30 mouse cellular contexts compared by ENCODE assay signal in the genomic region with DNA sequence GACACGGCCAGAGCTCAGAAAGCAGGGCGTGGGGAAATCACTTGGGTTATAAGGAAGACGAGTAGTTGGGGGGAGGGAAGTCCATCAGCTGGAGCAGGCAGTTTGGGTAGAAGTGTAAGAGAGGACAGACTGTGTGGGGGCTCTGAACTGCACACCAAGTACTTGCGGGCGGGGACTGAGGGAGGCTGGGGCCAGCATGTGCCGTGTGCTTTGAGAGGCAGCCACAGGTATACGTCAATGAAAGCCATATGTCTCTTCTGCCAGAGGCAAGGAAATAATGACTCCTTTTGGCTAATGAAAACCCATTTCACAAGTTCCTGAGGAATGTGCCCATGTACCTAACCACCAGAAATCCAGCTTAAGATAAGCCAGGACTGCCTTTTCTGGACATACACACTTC. TPM values are rescaled to one million over a fixed set of nuclear protein-coding genes. Genes with fewer than 3 reads are reported as not detected.
A peak's percentile ranks its signal among the peaks of the same experiment; 100 is the strongest.
DNase-seq lines count a peak whose midpoint lies in the region; ATAC-seq and TF ChIP-seq lines count a peak whose summit lies in the region.
"Had no signal": no experiment of that assay in that cellular context is flagged by ENCODE, and none has a peak within 500 bp of the region (broad histone marks: within the 10 kb centered on the region; RNA-seq: fewer than 3 reads in every experiment).

No protein-coding gene starts in this region.

- no peak overlapping the region for H3K4me3 ChIP-seq in midbrain, embryonic 11.5 days (ENCODE audit: low read depth, low read length)
- H3K4me3 ChIP-seq in midbrain, embryonic 14.5 days (replicated peaks; ENCODE audit: low read depth, low read length), result no peak overlapping the region
- no peak overlapping the region for H3K4me3 ChIP-seq in embryonic facial prominence, embryonic 11.5 days (ENCODE audit: low read depth, low read length)
- H3K4me3 ChIP-seq in limb, embryonic 14.5 days (replicated peaks; ENCODE audit: low read length), result no peak overlapping the region
- no peak overlapping the region for H3K4me3 ChIP-seq in forebrain, embryonic 10.5 days
- H3K4me3 ChIP-seq: embryonic facial prominence, embryonic 15.5 days; forebrain, embryonic 15.5 days; heart, adult 2 months; heart, embryonic 13.5 days; hindbrain, embryonic 12.5 days; left cerebral cortex, adult 2 months; liver, embryonic 13.5 days; megakaryocyte, embryonic 14.5 days; midbrain, embryonic 15.5 days; myocyte; neural tube, embryonic 13.5 days had no signal

- H3K9ac ChIP-seq in midbrain, embryonic 11.5 days (ENCODE audit: low read length), result no peak overlapping the region
- H3K9ac ChIP-seq in midbrain, embryonic 14.5 days (replicated peaks; ENCODE audit: low read length), result no peak overlapping the region
- no peak overlapping the region for H3K9ac ChIP-seq in embryonic facial prominence, embryonic 11.5 days (replicated peaks; ENCODE audit: low read length)
- H3K9ac ChIP-seq in limb, embryonic 14.5 days (ENCODE audit: low read depth, low read length, severe bottlenecking), result no peak overlapping the region
- H3K9ac ChIP-seq: embryonic facial prominence, embryonic 15.5 days; forebrain, embryonic 15.5 days; heart, embryonic 13.5 days; hindbrain, embryonic 12.5 days; liver, embryonic 13.5 days; lung, embryonic 14.5 days; midbrain, embryonic 15.5 days; neural tube, embryonic 13.5 days had no signal

- H3K9me3 ChIP-seq in midbrain, embryonic 11.5 days (ENCODE audit: control insufficient read depth, low read length), result no peaks in the 10 kb centered on the region
- no peaks in the 10 kb centered on the region for H3K9me3 ChIP-seq in midbrain, embryonic 14.5 days (ENCODE audit: control insufficient read depth, low read length)
- no peaks in the 10 kb centered on the region for H3K9me3 ChIP-seq in embryonic facial prominence, embryonic 11.5 days (replicated peaks; ENCODE audit: control insufficient read depth, low read length)
- no peaks in the 10 kb centered on the region for H3K9me3 ChIP-seq in limb, embryonic 14.5 days (ENCODE audit: control insufficient read depth, low read length)
- H3K9me3 ChIP-seq in forebrain, embryonic 10.5 days, result no peaks in the 10 kb centered on the region
- H3K9me3 ChIP-seq: embryonic facial prominence, embryonic 15.5 days; forebrain, embryonic 15.5 days; heart, embryonic 13.5 days; hindbrain, embryonic 12.5 days; liver, embryonic 13.5 days; megakaryocyte, embryonic 14.5 days; midbrain, embryonic 15.5 days; neural tube, embryonic 13.5 days had no signal

- intact Hi-C loops in heart, postnatal 25 days (cut with DNase I), result no loop called here

- no peak for TF ChIP-seq POLR2A in limb, embryonic 14.5 days (IDR thresholded peaks at IDR 0.05; ENCODE audit: borderline replicate concordance, extremely low read depth, insufficient read depth, insufficient read length)

- H3K27ac ChIP-seq in midbrain, embryonic 11.5 days (ENCODE audit: low read depth, low read length), result no peak overlapping the region
- no peak overlapping the region for H3K27ac ChIP-seq in midbrain, embryonic 14.5 days (replicated peaks; ENCODE audit: low read depth, low read length)
- H3K27ac ChIP-seq in embryonic facial prominence, embryonic 11.5 days (replicated peaks; ENCODE audit: low read depth, low read length), result no peak overlapping the region
- H3K27ac ChIP-seq in limb, embryonic 14.5 days (replicated peaks; ENCODE audit: low read depth, low read length), result no peak overlapping the region
- no peak overlapping the region for H3K27ac ChIP-seq in forebrain, embryonic 10.5 days
- H3K27ac ChIP-seq: embryonic facial prominence, embryonic 15.5 days; forebrain, embryonic 15.5 days; heart, adult 2 months; heart, embryonic 13.5 days; hindbrain, embryonic 12.5 days; left cerebral cortex, adult 2 months; liver, embryonic 13.5 days; midbrain, embryonic 15.5 days; neural tube, embryonic 13.5 days had no signal

- no peak for ATAC-seq in midbrain, embryonic 11.5 days (ENCODE audit: low FRiP score)
- no peak for ATAC-seq in midbrain, embryonic 14.5 days (ENCODE audit: low FRiP score, low TSS enrichment)
- no peak for ATAC-seq in embryonic facial prominence, embryonic 11.5 days (replicated peaks; ENCODE audit: insufficient number of reproducible peaks, low FRiP score, low TSS enrichment, low read depth)
- ATAC-seq in limb, embryonic 14.5 days (ENCODE audit: low FRiP score, low read depth), result peak; percentile 51; the same call in 1 of the 2 replicates
- ATAC-seq: forebrain, embryonic 15.5 days; midbrain, embryonic 15.5 days had no signal

- H3K27me3 ChIP-seq in midbrain, embryonic 11.5 days (ENCODE audit: control insufficient read depth, insufficient read depth, low read length), result no peaks in the 10 kb centered on the region
- peaks cover 4% of the 10 kb centered on the region; the same call in 1 of the 2 replicates for H3K27me3 ChIP-seq in midbrain, embryonic 14.5 days (ENCODE audit: control insufficient read depth, insufficient read depth, low read length)
- H3K27me3 ChIP-seq in embryonic facial prominence, embryonic 11.5 days (ENCODE audit: control insufficient read depth, insufficient read depth, low read length), result no peaks in the 10 kb centered on the region
- no peaks in the 10 kb centered on the region for H3K27me3 ChIP-seq in limb, embryonic 14.5 days (ENCODE audit: control insufficient read depth, insufficient read depth, low read length)
- H3K27me3 ChIP-seq in forebrain, embryonic 10.5 days (ENCODE audit: poor library complexity, severe bottlenecking), result no peaks in the 10 kb centered on the region
- H3K27me3 ChIP-seq: embryonic facial prominence, embryonic 15.5 days; forebrain, embryonic 15.5 days; heart, embryonic 13.5 days; liver, embryonic 13.5 days had no signal

- H3K4me1 ChIP-seq in midbrain, embryonic 11.5 days (ENCODE audit: control insufficient read depth, insufficient read depth, low read length), result 0 out of 2 replicates have a peak, but pooled peaks cover under 1% of the 10 kb centered on the region
- no peaks in the 10 kb centered on the region for H3K4me1 ChIP-seq in midbrain, embryonic 14.5 days (ENCODE audit: control insufficient read depth, insufficient read depth, low read length)
- H3K4me1 ChIP-seq in embryonic facial prominence, embryonic 11.5 days (ENCODE audit: control insufficient read depth, insufficient read depth, low read length), result no peaks in the 10 kb centered on the region
- peaks cover 16% of the 10 kb centered on the region for H3K4me1 ChIP-seq in limb, embryonic 14.5 days (ENCODE audit: control insufficient read depth, insufficient read depth, low read length)
- H3K4me1 ChIP-seq in forebrain, embryonic 10.5 days, result peaks cover 44% of the 10 kb centered on the region
- H3K4me1 ChIP-seq: embryonic facial prominence, embryonic 15.5 days; forebrain, embryonic 15.5 days; hindbrain, embryonic 12.5 days; liver, embryonic 13.5 days; midbrain, embryonic 15.5 days had no signal

- WGBS in midbrain, embryonic 11.5 days, result 73% methylated on average over 7 of the region's 7 CpGs
- 87% methylated on average over 7 of the region's 7 CpGs for WGBS in midbrain, embryonic 14.5 days
- 37% methylated on average over 7 of the region's 7 CpGs for WGBS in embryonic facial prominence, embryonic 11.5 days
- WGBS in limb, embryonic 14.5 days, result 21% methylated on average over 7 of the region's 7 CpGs
- 83% methylated on average over 7 of the region's 7 CpGs for WGBS in forebrain, embryonic 10.5 days

- no peak overlapping the region for H3K4me2 ChIP-seq in midbrain, embryonic 11.5 days
- no peak overlapping the region for H3K4me2 ChIP-seq in midbrain, embryonic 14.5 days (ENCODE audit: low read length)
- no peak overlapping the region for H3K4me2 ChIP-seq in embryonic facial prominence, embryonic 11.5 days (ENCODE audit: low read depth, low read length)
- no peak overlapping the region for H3K4me2 ChIP-seq in limb, embryonic 14.5 days (replicated peaks; ENCODE audit: low read depth, low read length, severe bottlenecking)
- H3K4me2 ChIP-seq: embryonic facial prominence, embryonic 15.5 days; forebrain, embryonic 15.5 days; heart, embryonic 13.5 days; hindbrain, embryonic 12.5 days; liver, embryonic 13.5 days; lung, embryonic 14.5 days; midbrain, embryonic 15.5 days; neural tube, embryonic 13.5 days had no signal

- no peaks in the 10 kb centered on the region for H3K36me3 ChIP-seq in midbrain, embryonic 11.5 days (ENCODE audit: control insufficient read depth, insufficient read depth, low read length)
- no peaks in the 10 kb centered on the region for H3K36me3 ChIP-seq in midbrain, embryonic 14.5 days (ENCODE audit: control insufficient read depth, insufficient read depth, low read length)
- no peaks in the 10 kb centered on the region for H3K36me3 ChIP-seq in embryonic facial prominence, embryonic 11.5 days (replicated peaks; ENCODE audit: control insufficient read depth, insufficient read depth, low read depth, low read length)
- H3K36me3 ChIP-seq in limb, embryonic 14.5 days (ENCODE audit: control insufficient read depth, insufficient read depth, low read length), result no peaks in the 10 kb centered on the region
- H3K36me3 ChIP-seq in forebrain, embryonic 10.5 days (replicated peaks), result no peaks in the 10 kb centered on the region
- H3K36me3 ChIP-seq: embryonic facial prominence, embryonic 15.5 days; forebrain, embryonic 15.5 days; heart, embryonic 13.5 days; hindbrain, embryonic 12.5 days; liver, embryonic 13.5 days; midbrain, embryonic 15.5 days; neural tube, embryonic 13.5 days had no signal

- peak; percentile 82 for DNase-seq in heart, adult 11 months
- DNase-seq in heart, postnatal 25 days (ENCODE audit: low spot score), result no peak
- DNase-seq in midbrain, embryonic 11.5 days (ENCODE audit: low spot score, missing footprints), result peak; percentile 14
- DNase-seq in midbrain, embryonic 14.5 days, result no peak
- DNase-seq in embryonic facial prominence, embryonic 11.5 days (ENCODE audit: low spot score), result peak; percentile 56
- peak; percentile 45 for DNase-seq in limb, embryonic 14.5 days (ENCODE audit: low spot score)
- no peak for DNase-seq in forebrain, embryonic 10.5 days (ENCODE audit: extremely low spot score, low spot score)
- no peak for DNase-seq in adrenal gland, adult 2 months
- DNase-seq: adrenal gland, postnatal 14 days; cerebellum, adult 9-11 months; gastrocnemius, postnatal 25 days; heart, adult 2 months; heart, postnatal 14 days; kidney, postnatal 25 days; liver, embryonic 13.5 days; lung, embryonic 14.5 days; thymus, adult 18-20 months had no signal

RNA-seq across cellular contexts. Expression of gene Dapl1, which starts 53.6 kb away (rescaled TPM):
- not detected for total RNA-seq in heart, postnatal 25 days (2021)
- polyA plus RNA-seq in midbrain, embryonic 11.5 days (2014; fragmentation: Nextera tagmentation; extraction: Ambion mirVana), result 0.42 TPM in 1 of 2 replicates, not detected in the other
- polyA plus RNA-seq in midbrain, embryonic 14.5 days (2014; fragmentation: Nextera tagmentation; extraction: Ambion mirVana), result 0.42 and 0.96 TPM in 2 replicates
- polyA plus RNA-seq in embryonic facial prominence, embryonic 11.5 days (2014; fragmentation: Nextera tagmentation; extraction: Ambion mirVana), result 9.9 and 15.4 TPM in 2 replicates
- polyA plus RNA-seq in limb, embryonic 14.5 days (2012; rRNA removed), result 0.96 and 1.0 TPM in 2 replicates
- 1.5 and 3.1 TPM in 2 replicates for polyA plus RNA-seq in limb, embryonic 14.5 days (2014; fragmentation: Nextera tagmentation; extraction: Ambion mirVana)
- polyA plus RNA-seq in forebrain, embryonic 10.5 days (2016; fragmentation: Nextera tagmentation; extraction: Ambion mirVana), result 1.2 and 1.9 TPM in 2 replicates
- total RNA-seq in adrenal gland, adult 2 months (2021), result not detected
- polyA plus RNA-seq in adrenal gland, adult 2 months (2012; rRNA removed), result not detected in 2 replicates
- total RNA-seq: adrenal gland, postnatal 14 days; common myeloid progenitor, adult 5-6 weeks; gastrocnemius, postnatal 25 days; heart, adult 2 months; heart, postnatal 14 days; MEL had no signal
- polyA plus RNA-seq: brain, embryonic 14.5 days; C2C12; forebrain, embryonic 15.5 days; heart, adult 2 months; heart, embryonic 13.5 days; myocyte; neural tube, embryonic 13.5 days had no signal

Comparison
In these comparisons a context has a peak if more than half of its experiments do, and no peak if none do; other contexts are left out.
1. DNase-seq: peak in heart, adult 11 months (single experiment), midbrain, embryonic 11.5 days (single experiment), embryonic facial prominence, embryonic 11.5 days (single experiment) and limb, embryonic 14.5 days (single experiment); none in heart, postnatal 25 days (single experiment), midbrain, embryonic 14.5 days (single experiment), forebrain, embryonic 10.5 days (single experiment) and adrenal gland, adult 2 months (single experiment).